8 mouse cellular contexts compared by ENCODE assay signal in the genomic region with DNA sequence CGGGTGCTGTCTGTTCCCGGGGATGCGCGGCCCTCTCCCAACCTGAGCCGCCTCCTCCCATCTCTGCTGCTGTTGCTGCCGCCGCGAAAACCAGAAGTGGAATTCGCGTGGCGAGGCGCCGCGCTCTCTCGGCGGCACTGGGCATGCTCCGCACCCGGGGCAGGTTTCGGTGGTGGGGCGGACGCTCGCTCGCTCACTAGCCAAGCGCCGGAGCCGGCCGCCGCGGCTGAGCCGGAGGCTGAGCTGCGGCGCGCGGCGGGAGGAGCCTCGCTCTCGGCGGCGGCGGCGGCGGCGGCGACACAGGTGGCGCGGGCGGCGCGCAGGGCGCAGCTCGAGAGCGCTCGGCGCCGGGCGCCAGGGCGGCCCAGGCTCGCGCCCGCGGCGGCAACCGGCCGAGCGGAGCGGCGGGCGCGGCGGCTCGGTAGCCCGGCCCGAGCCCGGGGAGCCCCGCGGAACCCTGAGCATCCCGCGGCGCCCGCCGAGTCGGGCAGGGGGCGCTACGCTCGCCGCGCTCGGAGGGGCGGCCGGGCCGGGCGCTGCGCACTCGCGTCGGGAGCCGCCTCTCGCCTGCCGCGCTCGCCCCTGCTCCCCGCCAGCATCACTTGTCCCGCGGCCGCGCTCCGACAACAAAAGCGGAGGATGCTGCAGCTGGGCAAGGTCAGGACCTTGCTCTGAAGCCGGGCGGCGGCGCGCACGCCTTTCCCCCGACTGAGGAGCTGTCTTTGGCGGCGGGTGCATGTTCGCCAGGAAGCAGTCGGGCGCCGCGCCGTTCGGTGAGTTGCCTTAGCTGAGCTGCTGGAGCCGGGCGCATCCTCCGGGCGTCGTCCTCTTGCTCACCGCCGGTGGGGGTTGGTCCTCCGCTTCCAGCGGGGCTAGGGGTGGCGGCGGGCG. TPM values are rescaled to one million over a fixed set of nuclear protein-coding genes. Genes with fewer than 3 reads are reported as not detected.
DNase-seq lines count a peak whose midpoint lies in the region; ATAC-seq and TF ChIP-seq lines count a peak whose summit lies in the region.

Gene Ctnnd2 (plus strand): TSS at position 203 of the 891 bp plus-strand sequence.

- peaks cover 17% of the 10 kb centered on the region for H3K27me3 ChIP-seq in heart, adult 2 months (ENCODE audit: control insufficient read depth, insufficient read depth, low read length)
- H3K27me3 ChIP-seq in heart, embryonic 15.5 days: peaks cover 52% of the 10 kb centered on the region
- H3K27me3 ChIP-seq in liver, embryonic 12.5 days (replicated peaks): peaks cover 48% of the 10 kb centered on the region
- H3K27me3 ChIP-seq in neural tube, embryonic 13.5 days: peaks cover 10% of the 10 kb centered on the region

- H3K4me2 ChIP-seq in heart, embryonic 15.5 days: peak within 1 kb of the TSS; percentile 98
- peak within 1 kb of the TSS; percentile 69 for H3K4me2 ChIP-seq in liver, embryonic 12.5 days
- H3K4me2 ChIP-seq in neural tube, embryonic 13.5 days: peak within 1 kb of the TSS; percentile 61

- H3K27ac ChIP-seq in heart, adult 2 months: no peak within 1 kb of the TSS
- no peak within 1 kb of the TSS for H3K27ac ChIP-seq in heart, embryonic 15.5 days
- H3K27ac ChIP-seq in liver, embryonic 12.5 days: no peak within 1 kb of the TSS
- peak within 1 kb of the TSS; percentile 97 for H3K27ac ChIP-seq in neural tube, embryonic 13.5 days (replicated peaks)

- no peaks in the 10 kb centered on the region for H3K4me1 ChIP-seq in heart, adult 2 months (ENCODE audit: control insufficient read depth, insufficient read depth, low read length)
- H3K4me1 ChIP-seq in heart, embryonic 15.5 days (replicated peaks): peaks cover 18% of the 10 kb centered on the region
- peaks cover 6% of the 10 kb centered on the region; the same call in 1 of the 2 replicates for H3K4me1 ChIP-seq in liver, embryonic 12.5 days
- peaks cover 32% of the 10 kb centered on the region for H3K4me1 ChIP-seq in neural tube, embryonic 13.5 days (replicated peaks)

- intact Hi-C loops in heart, adult 2 months (cut with DNase I): no loop called here

- peak; percentile 8 to 22 for DNase-seq in heart, adult 2 months
- DNase-seq in heart, adult 8-10 months (ENCODE audit: low spot score): no peak
- peak; percentile 90 for DNase-seq in embryo, embryonic 11 days
- peak; percentile 8 to 41 for DNase-seq in kidney, postnatal 25 days
- DNase-seq in thymus, postnatal 4 days: peak; percentile 33

- no peak for TF ChIP-seq EP300 in heart, adult 2 months (IDR thresholded peaks at IDR 0.05; ENCODE audit: insufficient read depth, low read depth, low read length)

- H3K36me3 ChIP-seq in heart, adult 2 months (ENCODE audit: control insufficient read depth, insufficient read depth, low read length): no peaks in the 10 kb centered on the region
- H3K36me3 ChIP-seq in heart, embryonic 15.5 days: no peaks in the 10 kb centered on the region
- H3K36me3 ChIP-seq in liver, embryonic 12.5 days: no peaks in the 10 kb centered on the region
- H3K36me3 ChIP-seq in neural tube, embryonic 13.5 days: no peaks in the 10 kb centered on the region

- TF ChIP-seq CTCF in heart, adult 2 months (IDR thresholded peaks at IDR 0.05): no peak

- no peak for TF ChIP-seq POLR2A in heart, adult 2 months (IDR thresholded peaks at IDR 0.05; ENCODE audit: insufficient read depth, low read depth, low read length)

- ATAC-seq in heart, embryonic 15.5 days (replicated peaks; ENCODE audit: insufficient number of reproducible peaks, insufficient read depth, low FRiP score, low read depth): peak; percentile 73
- no peak for ATAC-seq in liver, embryonic 12.5 days
- ATAC-seq in neural tube, embryonic 13.5 days (ENCODE audit: low read depth): peak; percentile 92

- H3K9me3 ChIP-seq in heart, embryonic 15.5 days (replicated peaks): no peaks in the 10 kb centered on the region
- H3K9me3 ChIP-seq in liver, embryonic 12.5 days (replicated peaks): no peaks in the 10 kb centered on the region
- H3K9me3 ChIP-seq in neural tube, embryonic 13.5 days: no peaks in the 10 kb centered on the region

- WGBS in heart, adult 2 months: 5% methylated on average over 132 of the region's 136 CpGs
- WGBS in heart, embryonic 15.5 days: under 1% methylated on average over 97 of the region's 136 CpGs
- under 1% methylated on average over 84 of the region's 136 CpGs for WGBS in liver, embryonic 12.5 days (ENCODE audit: insufficient replicate concordance)
- whole genome bisulfite sequencing in neural tube, embryonic 13.5 days: under 1% methylated on average over 102 of the region's 136 CpGs

- no peak within 1 kb of the TSS; the same call in 1 of the 2 replicates for H3K4me3 ChIP-seq in heart, adult 2 months
- peak within 1 kb of the TSS; percentile 72 for H3K4me3 ChIP-seq in heart, embryonic 15.5 days
- peak within 1 kb of the TSS; percentile 52 for H3K4me3 ChIP-seq in liver, embryonic 12.5 days
- H3K4me3 ChIP-seq in neural tube, embryonic 13.5 days: peak within 1 kb of the TSS; percentile 73

- H3K9ac ChIP-seq in heart, adult 2 months (ENCODE audit: low read depth, low read length): no peak within 1 kb of the TSS
- H3K9ac ChIP-seq in heart, embryonic 15.5 days: peak within 1 kb of the TSS; percentile 45
- no peak within 1 kb of the TSS for H3K9ac ChIP-seq in liver, embryonic 12.5 days
- peak within 1 kb of the TSS; percentile 92 for H3K9ac ChIP-seq in neural tube, embryonic 13.5 days

- H3K79me2 ChIP-seq in heart, adult 2 months (replicated peaks; ENCODE audit: control insufficient read depth, insufficient read depth, low read length): no peaks in the 10 kb centered on the region

RNA-seq across cellular contexts. Expression of gene Ctnnd2, which starts in this region (rescaled TPM):
- under 1 TPM; 0.10 to 0.16 TPM for total RNA-seq in heart, adult 2 months (2021)
- polyA plus RNA-seq in heart, adult 2 months (2012; rRNA removed): 0.23 and 0.35 TPM in 2 replicates
- under 1 TPM; 0.35 to 0.91 (median 0.54) TPM for total RNA-seq in heart, adult 8-10 months (2022)
- polyA plus RNA-seq in heart, embryonic 15.5 days (2015; fragmentation: Nextera tagmentation; extraction: Ambion mirVana): 1.0 and 2.2 TPM in 2 replicates
- 0.35 and 0.43 TPM in 2 replicates for polyA plus RNA-seq in liver, embryonic 12.5 days (2016; fragmentation: Nextera tagmentation; extraction: Ambion mirVana)
- polyA plus RNA-seq in neural tube, embryonic 13.5 days (2015; fragmentation: Nextera tagmentation; extraction: Ambion mirVana): 49.7 and 56.9 TPM in 2 replicates

Comparison
In these comparisons a context has a peak if more than half of its experiments do, and no peak if none do; other contexts are left out.
1. RNA of gene Ctnnd2 (polyA plus RNA-seq): 49.7 to 56.9 TPM in neural tube, embryonic 13.5 days; 1.0 to 2.2 TPM in heart, embryonic 15.5 days, 0.23 to 0.35 TPM in heart, adult 2 months and 0.35 to 0.43 TPM in liver, embryonic 12.5 days; every median in the first group is over 10 times any median in the second.
2. H3K9ac ChIP-seq: peak in heart, embryonic 15.5 days (single experiment) and neural tube, embryonic 13.5 days (single experiment); none in heart, adult 2 months (single experiment) and liver, embryonic 12.5 days (single experiment).
3. Peak in DNase-seq in heart, adult 2 months; RNA of the gene not detected or under 1 TPM.
4. Peak in every context shown above with its lines, with median percentiles within 50 percentile points of each other: H3K4me2 ChIP-seq.